Mouse (Mus musculus) lung, postnatal 0 days (tissue): Measurements from ENCODE around the gene Eef2k.

Experiments used
- CTCF ChIP-seq: IDR thresholded peaks from 2 replicates; pipeline ENCODE4 v1.5.1; 2016; ENCODE audit warnings: antibody characterized with exemption, mild to moderate bottlenecking
- EP300 ChIP-seq: IDR thresholded peaks from 2 replicates; pipeline ENCODE4 v1.6.1; 2016; ENCODE audit warnings: antibody characterized with exemption, mild to moderate bottlenecking, control low read depth

GRCm38 (mm10) chr7:120817552-120817951 lies 25.1 kb upstream of the Eef2k start:
- TF ChIP-seq CTCF (no peak), EP300 (no peak)
